19 mouse cellular contexts compared by ENCODE assay signal in genomic region chr12:93675032-93675431, GRCm38 (mm10).
"Had no signal": no experiment of that assay in that cellular context is flagged by ENCODE, and none has a peak within 500 bp of the region (broad histone marks: within the 10 kb centered on the region; RNA-seq: fewer than 3 reads in every experiment).

No protein-coding gene starts in this region.

- H3K4me3 ChIP-seq: lung, embryonic 15.5 days; megakaryocyte, embryonic 14.5 days; midbrain, embryonic 13.5 days; midbrain, embryonic 15.5 days; neural tube, embryonic 12.5 days; stomach, embryonic 15.5 days had no signal

- ATAC-seq: liver, postnatal 0 days; lung, postnatal 0 days; midbrain, embryonic 13.5 days; midbrain, embryonic 15.5 days had no signal

- H3K4me1 ChIP-seq: lung, embryonic 15.5 days; megakaryocyte, embryonic 14.5 days; midbrain, embryonic 13.5 days; midbrain, embryonic 15.5 days; neural tube, embryonic 12.5 days; stomach, embryonic 15.5 days had no signal

- H3K9me3 ChIP-seq: lung, embryonic 15.5 days; megakaryocyte, embryonic 14.5 days; midbrain, embryonic 13.5 days; midbrain, embryonic 15.5 days; neural tube, embryonic 12.5 days; stomach, embryonic 15.5 days had no signal

- H3K36me3 ChIP-seq: lung, embryonic 15.5 days; midbrain, embryonic 13.5 days; midbrain, embryonic 15.5 days; neural tube, embryonic 12.5 days; stomach, embryonic 15.5 days had no signal

- H3K27ac ChIP-seq: lung, embryonic 15.5 days; macrophage; midbrain, embryonic 13.5 days; midbrain, embryonic 15.5 days; neural tube, embryonic 12.5 days; stomach, embryonic 15.5 days; stomach, postnatal 0 days had no signal

- H3K27me3 ChIP-seq: lung, embryonic 15.5 days; megakaryocyte, embryonic 14.5 days; midbrain, embryonic 13.5 days; midbrain, embryonic 15.5 days; neural tube, embryonic 12.5 days; stomach, embryonic 15.5 days had no signal

- H3K9ac ChIP-seq: liver, postnatal 0 days; lung, embryonic 15.5 days; midbrain, embryonic 13.5 days; midbrain, embryonic 15.5 days; neural tube, embryonic 12.5 days; stomach, embryonic 15.5 days had no signal

- DNase-seq: liver, postnatal 0 days; lung, adult 2 months; lung, postnatal 14 days; lung, postnatal 36 days; right cerebral cortex, postnatal 25 days; right cerebral cortex, postnatal 4 days; thymus, adult 2 months; thymus, postnatal 25 days; thymus, postnatal 4 days had no signal

- H3K4me2 ChIP-seq: lung, embryonic 15.5 days; midbrain, embryonic 11.5 days; midbrain, embryonic 13.5 days; midbrain, embryonic 15.5 days; neural tube, embryonic 12.5 days; stomach, embryonic 15.5 days had no signal
